Mouse (Mus musculus): ENCODE results near the gene Olfr128. TPM values are rescaled to one million over a fixed set of nuclear protein-coding genes. Genes with fewer than 3 reads are reported as not detected.
"Not testable (repeated sequence)": the region's sequence is repeated elsewhere in the genome, so short reads cannot be mapped to it uniquely, and the experiment has no call there.

Gene Olfr128
- polyA plus RNA-seq (2014; fragmentation: Nextera tagmentation; extraction: Ambion mirVana): not detected in 2 replicates

GRCm38 (mm10) chr17:37920248-37920647 is at the start of gene Olfr128:
Olfr128 (plus strand) TSS chr17:37920548.
- no peak within 1 kb of the TSS for H3K4me3 ChIP-seq (ENCODE audit: low read depth, low read length)
- H3K4me1 ChIP-seq (replicated peaks; ENCODE audit: control insufficient read depth, insufficient read depth, low read length): no peaks in the 10 kb centered on the region
- H3K9ac ChIP-seq (ENCODE audit: low read depth, low read length): no peak within 1 kb of the TSS
- no peaks in the 10 kb centered on the region for H3K9me3 ChIP-seq (ENCODE audit: control insufficient read depth, low read length)
- DNase-seq (ENCODE audit: low spot score) (no peak), ATAC-seq (replicated peaks; ENCODE audit: low FRiP score) (no peak)
- H3K27ac ChIP-seq (ENCODE audit: low read depth, low read length): no peak within 1 kb of the TSS
- no peak within 1 kb of the TSS for H3K4me2 ChIP-seq
- H3K36me3 ChIP-seq (ENCODE audit: control insufficient read depth, insufficient read depth, low read length): no peaks in the 10 kb centered on the region
- no peaks in the 10 kb centered on the region for H3K27me3 ChIP-seq (replicated peaks; ENCODE audit: control insufficient read depth, insufficient read depth, low read length)

- Histone ChIP-seq H3K9me3 (ENCODE audit: control insufficient read depth, low read length) (no peaks in the 10 kb centered on the region), H3K4me3 (ENCODE audit: low read depth, low read length) (no peak overlapping the region), H3K36me3 (ENCODE audit: control insufficient read depth, insufficient read depth, low read length) (no peaks in the 10 kb centered on the region), H3K27ac (ENCODE audit: low read depth, low read length) (no peak overlapping the region), H3K9ac (ENCODE audit: low read depth, low read length) (no peak overlapping the region), H3K27me3 (replicated peaks; ENCODE audit: control insufficient read depth, insufficient read depth, low read length) (no peaks in the 10 kb centered on the region), H3K4me1 (replicated peaks; ENCODE audit: control insufficient read depth, insufficient read depth, low read length) (no peaks in the 10 kb centered on the region), H3K4me2 (no peak overlapping the region)
- ATAC-seq (replicated peaks; ENCODE audit: low FRiP score) (no peak), DNase-seq (ENCODE audit: low spot score) (no peak)
- WGBS: 59% methylated on average over 3 of the region's 3 CpGs
Measured at GRCm38 (mm10) chr17:37873830-37874229, 46.5 kb upstream of the Olfr128 start.

GRCm38 (mm10) chr17:37900137-37900536 is 20.2 kb upstream of the Olfr128 start, which contains the start of gene Olfr127:
Olfr127 (plus strand) TSS chr17:37900437.
- 66% methylated on average over 1 of the region's 1 CpGs for WGBS
- Histone ChIP-seq H3K9me3 (ENCODE audit: control insufficient read depth, low read length) (no peaks in the 10 kb centered on the region), H3K4me1 (replicated peaks; ENCODE audit: control insufficient read depth, insufficient read depth, low read length) (no peaks in the 10 kb centered on the region), H3K27me3 (replicated peaks; ENCODE audit: control insufficient read depth, insufficient read depth, low read length) (no peaks in the 10 kb centered on the region), H3K9ac (ENCODE audit: low read depth, low read length) (no peak within 1 kb of the TSS), H3K27ac (ENCODE audit: low read depth, low read length) (no peak within 1 kb of the TSS), H3K4me3 (ENCODE audit: low read depth, low read length) (no peak within 1 kb of the TSS), H3K4me2 (no peak within 1 kb of the TSS), H3K36me3 (ENCODE audit: control insufficient read depth, insufficient read depth, low read length) (no peaks in the 10 kb centered on the region)
- DNase-seq (ENCODE audit: low spot score) (no peak), ATAC-seq (replicated peaks; ENCODE audit: low FRiP score) (no peak)

- not testable (repeated sequence) for H3K36me3 ChIP-seq (ENCODE audit: control insufficient read depth, insufficient read depth, low read length); H3K4me3 ChIP-seq (ENCODE audit: low read depth, low read length); H3K4me2 ChIP-seq; H3K9me3 ChIP-seq (ENCODE audit: control insufficient read depth, low read length); H3K9ac ChIP-seq (ENCODE audit: low read depth, low read length); DNase-seq (ENCODE audit: low spot score); H3K27me3 ChIP-seq (replicated peaks; ENCODE audit: control insufficient read depth, insufficient read depth, low read length); H3K27ac ChIP-seq (ENCODE audit: low read depth, low read length); ATAC-seq (replicated peaks; ENCODE audit: low FRiP score); H3K4me1 ChIP-seq (replicated peaks; ENCODE audit: control insufficient read depth, insufficient read depth, low read length)
- 65% methylated on average over 8 of the region's 8 CpGs for WGBS
Measured at GRCm38 (mm10) chr17:37906821-37907220, 13.5 kb upstream of the Olfr128 start.

- Histone ChIP-seq H3K36me3 (ENCODE audit: control insufficient read depth, insufficient read depth, low read length) (no peaks in the 10 kb centered on the region), H3K4me1 (replicated peaks; ENCODE audit: control insufficient read depth, insufficient read depth, low read length) (no peaks in the 10 kb centered on the region), H3K9me3 (ENCODE audit: control insufficient read depth, low read length) (no peaks in the 10 kb centered on the region), H3K4me3 (ENCODE audit: low read depth, low read length) (no peak within 1 kb of the TSS), H3K4me2 (no peak within 1 kb of the TSS), H3K9ac (ENCODE audit: low read depth, low read length) (no peak within 1 kb of the TSS), H3K27ac (ENCODE audit: low read depth, low read length) (no peak within 1 kb of the TSS), H3K27me3 (replicated peaks; ENCODE audit: control insufficient read depth, insufficient read depth, low read length) (no peaks in the 10 kb centered on the region)
- 67% methylated on average over 2 of the region's 2 CpGs for WGBS
- DNase-seq (ENCODE audit: low spot score): no peak
- no peak for ATAC-seq (replicated peaks; ENCODE audit: low FRiP score)
Measured at GRCm38 (mm10) chr17:37952979-37953378, 32.6 kb downstream of the Olfr128 start, which contains the start of gene Olfr761. Olfr761 (minus strand) TSS chr17:37953079.

GRCm38 (mm10) chr17:37973591-37973990 is 53.2 kb downstream of the Olfr128 start:
- Histone ChIP-seq H3K4me1 (replicated peaks; ENCODE audit: control insufficient read depth, insufficient read depth, low read length) (no peaks in the 10 kb centered on the region), H3K4me2 (no peak overlapping the region), H3K4me3 (ENCODE audit: low read depth, low read length) (no peak overlapping the region), H3K9me3 (ENCODE audit: control insufficient read depth, low read length) (no peaks in the 10 kb centered on the region; the same call in 1 of the 2 replicates), H3K27ac (ENCODE audit: low read depth, low read length) (no peak overlapping the region), H3K36me3 (ENCODE audit: control insufficient read depth, insufficient read depth, low read length) (no peaks in the 10 kb centered on the region), H3K9ac (ENCODE audit: low read depth, low read length) (no peak overlapping the region), H3K27me3 (replicated peaks; ENCODE audit: control insufficient read depth, insufficient read depth, low read length) (no peaks in the 10 kb centered on the region)
- WGBS: 78% methylated on average over 3 of the region's 3 CpGs
- DNase-seq (ENCODE audit: low spot score) (no peak), ATAC-seq (replicated peaks; ENCODE audit: low FRiP score) (no peak)

Other genes starting within 250 kb of the Olfr128 start
- gene Olfr119, start 224.0 kb upstream of the Olfr128 start, polyA plus RNA-seq (2014; fragmentation: Nextera tagmentation; extraction: Ambion mirVana): not detected in 2 replicates
- gene Olfr120, start 198.7 kb upstream of the Olfr128 start, polyA plus RNA-seq (2014; fragmentation: Nextera tagmentation; extraction: Ambion mirVana): not detected in 2 replicates
- gene Olfr121, start 171.7 kb upstream of the Olfr128 start, polyA plus RNA-seq (2014; fragmentation: Nextera tagmentation; extraction: Ambion mirVana): not detected in 2 replicates
- gene Olfr122, start 151.9 kb upstream of the Olfr128 start, polyA plus RNA-seq (2014; fragmentation: Nextera tagmentation; extraction: Ambion mirVana): not detected in 2 replicates
- not detected in 2 replicates for gene Olfr123, start 127.0 kb upstream of the Olfr128 start, polyA plus RNA-seq (2014; fragmentation: Nextera tagmentation; extraction: Ambion mirVana)
- gene Olfr124, start 120.7 kb upstream of the Olfr128 start, polyA plus RNA-seq (2014; fragmentation: Nextera tagmentation; extraction: Ambion mirVana): not detected in 2 replicates
- not detected in 2 replicates for gene Olfr125, start 87.6 kb upstream of the Olfr128 start, polyA plus RNA-seq (2014; fragmentation: Nextera tagmentation; extraction: Ambion mirVana)
- not detected in 2 replicates for gene Olfr126, start 73.1 kb upstream of the Olfr128 start, polyA plus RNA-seq (2014; fragmentation: Nextera tagmentation; extraction: Ambion mirVana)
- not detected in 2 replicates for gene Olfr127, start 20.1 kb upstream of the Olfr128 start, polyA plus RNA-seq (2014; fragmentation: Nextera tagmentation; extraction: Ambion mirVana)
- gene Olfr761, start 32.5 kb downstream of the Olfr128 start, polyA plus RNA-seq (2014; fragmentation: Nextera tagmentation; extraction: Ambion mirVana): not detected in 2 replicates
- not detected in 2 replicates for gene Olfr129, start 139.5 kb downstream of the Olfr128 start, polyA plus RNA-seq (2014; fragmentation: Nextera tagmentation; extraction: Ambion mirVana)
- gene Olfr130, start 143.4 kb downstream of the Olfr128 start, polyA plus RNA-seq (2014; fragmentation: Nextera tagmentation; extraction: Ambion mirVana): not detected in 2 replicates
- not detected in 2 replicates for gene Olfr131, start 168.1 kb downstream of the Olfr128 start, polyA plus RNA-seq (2014; fragmentation: Nextera tagmentation; extraction: Ambion mirVana)
- gene Olfr132, start 214.0 kb downstream of the Olfr128 start, polyA plus RNA-seq (2014; fragmentation: Nextera tagmentation; extraction: Ambion mirVana): not detected in 2 replicates
- not detected in 2 replicates for gene Olfr133, start 224.7 kb downstream of the Olfr128 start, polyA plus RNA-seq (2014; fragmentation: Nextera tagmentation; extraction: Ambion mirVana)

Data from liver, embryonic 11.5 days (tissue).